Mouse (Mus musculus) erythroblast, embryonic 14.5 days (primary cell): Measurements from ENCODE around the gene Ntpcr.

Source experiments
- GATA1 ChIP-seq: IDR thresholded peaks from 2 replicates; pipeline ENCODE4 v1.6.1; 2012; ENCODE audit warnings: low read length, inconsistent platforms, mixed read lengths
- TAL1 ChIP-seq: IDR thresholded peaks from 3 replicates; pipeline ENCODE4 v1.6.1; 2012; ENCODE audit warnings: low read length, inconsistent platforms, mixed read lengths

DNA sequence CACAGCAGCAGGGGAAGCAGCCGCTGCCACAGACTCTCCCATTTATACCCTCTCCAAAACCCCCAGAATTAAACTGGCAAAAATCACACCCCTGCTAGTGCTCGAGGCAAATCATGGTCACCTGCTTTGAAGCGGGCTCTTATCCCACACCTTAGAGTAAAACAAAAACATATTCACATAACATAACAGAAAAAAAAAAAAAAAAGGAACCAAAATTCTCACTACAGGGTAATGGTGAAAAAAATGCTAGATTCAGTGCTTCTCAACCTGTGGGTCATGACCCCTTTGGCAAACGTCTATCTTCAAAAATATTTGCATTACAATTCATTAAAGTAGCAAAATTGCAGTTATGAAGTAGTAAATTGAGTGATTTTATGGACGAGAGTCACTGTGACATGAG, 2.8 kb upstream of the Ntpcr start:
- no peak for TF ChIP-seq TAL1
- no peak for TF ChIP-seq GATA1
